Mouse (Mus musculus): ENCODE data around the gene Ccl28.
"Not testable (repeated sequence)": the region's sequence is repeated elsewhere in the genome, so short reads cannot be mapped to it uniquely, and the experiment has no call there.

Gene Ccl28

DNA sequence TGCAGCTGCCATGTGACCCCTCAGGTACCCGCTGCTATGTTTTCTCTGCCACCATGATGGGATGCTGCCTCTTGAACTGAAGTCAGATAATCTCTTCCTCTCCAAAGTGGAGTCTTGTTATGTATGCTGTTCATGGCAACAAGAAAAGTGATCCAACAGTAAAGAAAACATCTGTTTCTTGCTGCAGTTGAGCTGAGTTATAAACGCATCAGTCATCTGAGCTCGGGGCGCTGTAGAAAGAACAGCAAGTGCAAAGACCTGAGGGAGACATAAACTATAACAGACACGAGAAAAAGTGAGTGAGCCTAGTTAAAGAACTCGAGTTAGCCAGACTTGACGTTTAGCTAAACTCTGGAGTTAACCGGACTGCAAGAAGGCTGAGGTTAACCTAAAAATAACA, 55.2 kb downstream of the Ccl28 start:
- Histone ChIP-seq H3K4me3 (replicated peaks; ENCODE audit: low read length) (no peak overlapping the region), H3K9me3 (ENCODE audit: low read length) (peaks cover 9% of the 10 kb centered on the region), H3K4me1 (replicated peaks; ENCODE audit: low read depth, low read length) (no peaks in the 10 kb centered on the region), H3K36me3 (ENCODE audit: insufficient read depth, low read length) (no peaks in the 10 kb centered on the region), H3K27me3 (ENCODE audit: insufficient read depth, low read length) (no peaks in the 10 kb centered on the region)
- no peak for TF ChIP-seq POU5F1 (IDR thresholded peaks at IDR 0.05; ENCODE audit: borderline replicate concordance, low read length)
- no peak for TF ChIP-seq CTCF (conservative IDR thresholded peaks at IDR 0.05; ENCODE audit: low read length)
- TF ChIP-seq NANOG (IDR thresholded peaks at IDR 0.05; ENCODE audit: borderline replicate concordance, low read length): no peak

DNA sequence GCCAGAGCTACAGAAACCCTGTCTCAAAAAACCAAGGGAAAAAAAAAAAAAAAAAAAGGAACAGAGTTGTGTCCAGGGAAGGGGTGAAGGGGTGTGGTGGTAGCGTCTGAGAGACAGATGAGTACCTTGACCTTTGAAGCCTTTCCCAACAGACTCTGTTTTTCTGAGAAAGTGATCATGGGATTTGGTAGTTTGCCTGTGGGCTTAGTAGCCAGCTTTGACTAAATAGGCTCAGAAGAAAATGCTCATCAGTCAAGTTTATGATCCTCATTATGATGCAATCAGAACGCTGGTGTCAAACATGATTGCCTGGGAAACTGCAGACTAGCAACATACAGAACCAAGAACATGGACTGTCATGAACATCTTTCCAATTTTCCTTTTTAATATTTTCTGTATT, 56.1 kb downstream of the Ccl28 start:
- H3K9me3 ChIP-seq (ENCODE audit: low read length): peaks cover 3% of the 10 kb centered on the region; the same call in 1 of the 2 replicates
- H3K36me3 ChIP-seq (ENCODE audit: insufficient read depth, low read length): no peaks in the 10 kb centered on the region
- no peaks in the 10 kb centered on the region for H3K27me3 ChIP-seq (ENCODE audit: insufficient read depth, low read length)
- TF ChIP-seq CTCF (conservative IDR thresholded peaks at IDR 0.05; ENCODE audit: low read length) (no peak), NANOG (IDR thresholded peaks at IDR 0.05; ENCODE audit: borderline replicate concordance, low read length) (no peak), POU5F1 (IDR thresholded peaks at IDR 0.05; ENCODE audit: borderline replicate concordance, low read length) (no peak)
- no peaks in the 10 kb centered on the region for H3K4me1 ChIP-seq (replicated peaks; ENCODE audit: low read depth, low read length)
- H3K4me3 ChIP-seq (replicated peaks; ENCODE audit: low read length): no peak overlapping the region

DNA sequence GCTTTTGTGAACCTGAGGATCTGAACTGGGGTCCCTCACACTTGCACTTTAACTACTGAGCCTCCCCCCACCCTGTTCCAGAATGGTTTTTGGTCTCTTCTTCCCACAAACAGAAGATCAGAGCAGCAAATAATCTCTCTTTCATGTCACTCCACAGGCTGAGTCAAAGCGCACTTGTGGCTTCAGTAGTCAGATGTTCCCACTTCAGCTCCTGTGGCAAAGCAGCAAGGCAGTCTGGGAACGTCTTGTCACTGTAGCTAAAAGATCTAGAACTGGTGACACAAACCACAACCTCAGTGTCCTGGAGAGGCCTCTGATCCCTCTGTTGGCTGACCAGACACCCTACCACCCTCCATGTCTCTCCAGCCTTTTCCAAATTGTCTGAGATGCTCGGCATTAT, 57.5 kb downstream of the Ccl28 start:
- TF ChIP-seq POU5F1 (IDR thresholded peaks at IDR 0.05; ENCODE audit: borderline replicate concordance, low read length) (no peak), CTCF (conservative IDR thresholded peaks at IDR 0.05; ENCODE audit: low read length) (no peak), NANOG (IDR thresholded peaks at IDR 0.05; ENCODE audit: borderline replicate concordance, low read length) (no peak)
- Histone ChIP-seq H3K9me3 (ENCODE audit: low read length) (no peaks in the 10 kb centered on the region), H3K4me1 (replicated peaks; ENCODE audit: low read depth, low read length) (no peaks in the 10 kb centered on the region), H3K36me3 (ENCODE audit: insufficient read depth, low read length) (no peaks in the 10 kb centered on the region), H3K27me3 (ENCODE audit: insufficient read depth, low read length) (no peaks in the 10 kb centered on the region), H3K4me3 (replicated peaks; ENCODE audit: low read length) (no peak overlapping the region)

DNA sequence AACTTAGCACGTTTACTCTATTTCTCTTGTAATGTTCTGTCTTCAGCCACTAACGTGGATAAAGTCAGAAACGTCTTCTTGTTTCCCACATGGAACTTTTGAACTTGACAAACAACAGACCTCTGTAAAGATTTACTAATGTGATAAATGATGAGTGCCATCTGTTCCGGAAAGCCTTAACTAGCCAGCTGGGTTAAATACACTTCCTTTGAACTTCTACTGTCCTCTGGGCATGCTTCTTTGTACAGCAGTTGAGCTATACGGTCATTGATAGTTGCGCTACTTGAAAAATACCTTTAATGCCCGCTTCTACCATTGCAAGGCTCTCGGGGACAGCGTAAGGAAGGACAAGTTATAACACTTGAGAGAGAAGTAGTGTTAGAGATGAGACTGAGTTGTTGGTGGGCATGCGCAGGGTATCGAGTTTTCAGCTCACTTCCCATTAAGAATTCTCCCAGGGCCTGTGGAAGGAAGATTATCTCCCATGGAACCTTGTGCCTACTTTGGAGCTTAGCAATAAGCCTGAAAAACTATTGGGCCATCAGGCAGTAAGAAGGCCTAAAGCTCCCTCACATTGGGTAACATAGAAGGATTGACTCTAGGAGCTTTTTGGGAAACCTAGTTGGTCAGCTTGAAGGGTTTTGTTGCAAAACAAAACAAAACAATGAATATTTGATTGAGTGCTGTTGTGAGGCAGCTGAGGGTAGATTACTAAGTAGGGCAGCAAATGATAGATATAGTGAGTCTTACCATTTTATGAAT, 61.0 kb downstream of the Ccl28 start:
- H3K36me3 ChIP-seq (ENCODE audit: insufficient read depth, low read length): no peaks in the 10 kb centered on the region
- H3K4me3 ChIP-seq (replicated peaks; ENCODE audit: low read length): no peak overlapping the region
- H3K4me1 ChIP-seq (replicated peaks; ENCODE audit: low read depth, low read length): peaks cover 15% of the 10 kb centered on the region
- H3K27me3 ChIP-seq (ENCODE audit: insufficient read depth, low read length): no peaks in the 10 kb centered on the region
- TF ChIP-seq POU5F1 (IDR thresholded peaks at IDR 0.05; ENCODE audit: borderline replicate concordance, low read length) (no peak), CTCF (conservative IDR thresholded peaks at IDR 0.05; ENCODE audit: low read length) (no peak), NANOG (IDR thresholded peaks at IDR 0.05; ENCODE audit: borderline replicate concordance, low read length) (no peak)
- H3K9me3 ChIP-seq (ENCODE audit: low read length): no peaks in the 10 kb centered on the region

DNA sequence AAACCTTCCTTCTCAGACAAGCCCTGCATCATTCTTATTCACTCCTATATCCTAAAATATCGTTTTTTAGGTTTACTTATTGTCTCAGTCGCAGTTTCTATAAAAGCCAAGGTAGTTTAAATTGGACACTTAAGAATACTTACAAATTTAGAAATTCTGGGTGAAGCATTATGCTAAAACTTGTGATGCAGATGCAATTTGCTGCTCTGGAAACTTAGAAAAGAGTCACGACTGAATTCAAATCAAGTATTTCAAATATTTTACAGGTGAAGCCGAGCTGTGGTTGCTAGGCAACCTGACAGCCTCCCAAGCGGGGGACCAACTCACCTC, 66.1 kb downstream of the Ccl28 start:
- H3K4me3 ChIP-seq (replicated peaks; ENCODE audit: low read length): peak overlapping the region; percentile 70
- H3K4me1 ChIP-seq (replicated peaks; ENCODE audit: low read depth, low read length): peaks cover 48% of the 10 kb centered on the region
- no peaks in the 10 kb centered on the region for H3K9me3 ChIP-seq (ENCODE audit: low read length)
- H3K27me3 ChIP-seq (ENCODE audit: insufficient read depth, low read length): no peaks in the 10 kb centered on the region
- peaks cover 20% of the 10 kb centered on the region; the same call in 1 of the 2 replicates for H3K36me3 ChIP-seq (ENCODE audit: insufficient read depth, low read length)
- TF ChIP-seq POU5F1 (IDR thresholded peaks at IDR 0.05; ENCODE audit: borderline replicate concordance, low read length): no peak
- no peak for TF ChIP-seq NANOG (IDR thresholded peaks at IDR 0.05; ENCODE audit: borderline replicate concordance, low read length)

DNA sequence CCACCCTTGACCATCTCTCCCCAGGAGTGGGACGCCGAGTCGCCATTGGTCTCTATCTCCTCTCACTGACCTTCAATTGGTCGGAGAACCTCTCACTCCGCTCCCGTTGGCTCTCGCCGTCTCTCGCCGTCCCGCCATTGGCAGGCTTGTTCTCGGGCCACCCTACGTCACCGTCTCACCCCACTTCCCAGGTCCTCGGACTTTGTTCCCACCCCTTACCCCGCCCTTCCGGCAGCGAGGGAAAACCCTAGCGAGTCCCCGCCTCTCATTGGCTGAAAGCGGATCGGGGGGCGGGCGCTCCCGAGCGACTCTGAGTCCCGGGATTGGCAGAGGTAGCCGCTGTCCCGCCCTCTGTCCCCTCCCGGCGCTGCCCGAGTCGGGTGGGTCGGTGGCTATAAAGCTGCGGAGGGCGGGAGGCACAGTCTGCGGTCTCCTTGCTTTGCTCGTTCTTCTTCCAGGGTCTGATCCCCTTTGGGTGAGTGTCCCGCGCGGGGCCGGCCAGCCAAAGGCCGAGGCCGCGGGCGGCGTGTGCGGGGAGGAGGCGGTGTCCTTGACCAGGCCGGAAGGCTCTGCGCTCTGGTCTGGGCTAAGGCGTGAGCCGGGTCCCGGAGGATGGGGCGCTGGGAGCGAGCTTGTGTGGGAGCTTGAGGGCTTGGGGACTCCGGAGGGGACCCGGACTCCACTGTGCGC, 66.6 kb downstream of the Ccl28 start, which contains the start of gene Hmgcs1:
Gene Hmgcs1, plus strand, starts transcription at position 341 of the 690 bp plus-strand sequence.
- Histone ChIP-seq H3K4me1 (replicated peaks; ENCODE audit: low read depth, low read length) (peaks cover 52% of the 10 kb centered on the region), H3K4me3 (replicated peaks; ENCODE audit: low read length) (peak within 1 kb of the TSS; percentile 100), H3K27me3 (ENCODE audit: insufficient read depth, low read length) (no peaks in the 10 kb centered on the region), H3K9me3 (ENCODE audit: low read length) (no peaks in the 10 kb centered on the region), H3K36me3 (ENCODE audit: insufficient read depth, low read length) (peaks cover 24% of the 10 kb centered on the region; the same call in 1 of the 2 replicates)
- TF ChIP-seq CTCF (conservative IDR thresholded peaks at IDR 0.05; ENCODE audit: low read length): no peak
- TF ChIP-seq NANOG (IDR thresholded peaks at IDR 0.05; ENCODE audit: borderline replicate concordance, low read length): no peak
- TF ChIP-seq POU5F1 (IDR thresholded peaks at IDR 0.05; ENCODE audit: borderline replicate concordance, low read length): no peak

DNA sequence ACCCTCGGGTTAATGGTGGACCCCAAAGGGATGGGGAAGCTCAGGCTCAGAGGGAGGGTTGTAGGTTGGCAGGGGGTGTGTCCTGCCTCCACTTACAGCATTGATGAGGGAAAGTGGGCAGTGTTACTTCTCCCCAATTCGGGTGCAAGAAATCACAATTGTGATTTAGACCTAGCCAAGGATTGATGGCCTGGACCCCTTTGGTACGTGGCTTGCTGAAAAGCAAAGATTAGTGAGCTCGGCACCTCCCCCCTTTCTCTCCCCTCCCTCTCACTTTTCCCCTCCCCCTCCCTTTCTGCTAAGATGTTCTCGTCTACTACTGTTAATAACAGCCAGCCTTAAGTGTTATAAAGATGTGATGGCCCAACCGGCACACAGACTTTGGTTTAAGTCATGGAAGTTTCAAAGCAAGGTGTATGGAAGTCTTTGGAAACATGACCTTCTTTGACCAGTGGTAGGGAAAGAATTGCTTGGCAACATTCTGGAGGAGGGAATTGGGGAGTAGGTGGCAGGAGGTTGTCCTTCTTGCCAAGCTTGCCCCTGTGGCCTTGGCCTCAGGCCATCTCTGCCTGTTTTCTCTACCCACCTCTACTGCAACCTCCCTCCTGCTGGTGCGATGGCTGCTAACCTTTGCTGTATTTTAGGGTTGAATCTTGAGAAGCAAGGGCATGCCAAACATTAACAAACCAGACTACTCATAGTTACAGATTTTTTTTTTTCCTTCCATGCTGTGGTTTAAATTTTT, 67.4 kb downstream of the Ccl28 start:
- TF ChIP-seq NANOG (IDR thresholded peaks at IDR 0.05; ENCODE audit: borderline replicate concordance, low read length): no peak
- no peak for TF ChIP-seq POU5F1 (IDR thresholded peaks at IDR 0.05; ENCODE audit: borderline replicate concordance, low read length)
- TF ChIP-seq CTCF (conservative IDR thresholded peaks at IDR 0.05; ENCODE audit: low read length): no peak
- peaks cover 60% of the 10 kb centered on the region for H3K4me1 ChIP-seq (replicated peaks; ENCODE audit: low read depth, low read length)
- no peaks in the 10 kb centered on the region for H3K9me3 ChIP-seq (ENCODE audit: low read length)
- peaks cover 24% of the 10 kb centered on the region; the same call in 1 of the 2 replicates for H3K36me3 ChIP-seq (ENCODE audit: insufficient read depth, low read length)
- H3K4me3 ChIP-seq (replicated peaks; ENCODE audit: low read length): peak overlapping the region; percentile 100
- H3K27me3 ChIP-seq (ENCODE audit: insufficient read depth, low read length): no peaks in the 10 kb centered on the region

DNA sequence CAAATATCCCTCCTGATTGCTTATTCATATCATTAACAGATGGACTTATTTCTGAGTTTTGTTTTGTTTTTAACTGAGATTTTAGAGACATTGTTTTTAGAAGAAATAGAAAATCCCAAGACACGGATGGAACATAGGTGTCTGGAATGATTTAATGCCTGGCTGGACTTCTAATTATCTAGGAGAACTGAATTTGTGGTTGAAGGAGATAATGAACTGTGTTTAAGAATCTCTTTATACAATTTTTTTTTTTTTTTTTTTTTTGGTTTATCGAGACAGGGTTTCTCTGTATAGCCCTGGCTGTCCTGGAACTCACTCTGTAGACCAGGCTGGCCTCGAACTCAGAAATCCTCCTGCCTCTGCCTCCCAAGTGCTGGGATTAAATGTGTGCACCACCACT, 68.3 kb downstream of the Ccl28 start:
- peaks cover 33% of the 10 kb centered on the region for H3K36me3 ChIP-seq (ENCODE audit: insufficient read depth, low read length)
- H3K9me3 ChIP-seq (ENCODE audit: low read length); H3K27me3 ChIP-seq (ENCODE audit: insufficient read depth, low read length): not testable (repeated sequence)
- H3K4me3 ChIP-seq (replicated peaks; ENCODE audit: low read length): peak overlapping the region; percentile 100
- peaks cover 69% of the 10 kb centered on the region for H3K4me1 ChIP-seq (replicated peaks; ENCODE audit: low read depth, low read length)
